Mouse (Mus musculus): ENCODE measurements around the gene 5730596B20Rik.

DNA sequence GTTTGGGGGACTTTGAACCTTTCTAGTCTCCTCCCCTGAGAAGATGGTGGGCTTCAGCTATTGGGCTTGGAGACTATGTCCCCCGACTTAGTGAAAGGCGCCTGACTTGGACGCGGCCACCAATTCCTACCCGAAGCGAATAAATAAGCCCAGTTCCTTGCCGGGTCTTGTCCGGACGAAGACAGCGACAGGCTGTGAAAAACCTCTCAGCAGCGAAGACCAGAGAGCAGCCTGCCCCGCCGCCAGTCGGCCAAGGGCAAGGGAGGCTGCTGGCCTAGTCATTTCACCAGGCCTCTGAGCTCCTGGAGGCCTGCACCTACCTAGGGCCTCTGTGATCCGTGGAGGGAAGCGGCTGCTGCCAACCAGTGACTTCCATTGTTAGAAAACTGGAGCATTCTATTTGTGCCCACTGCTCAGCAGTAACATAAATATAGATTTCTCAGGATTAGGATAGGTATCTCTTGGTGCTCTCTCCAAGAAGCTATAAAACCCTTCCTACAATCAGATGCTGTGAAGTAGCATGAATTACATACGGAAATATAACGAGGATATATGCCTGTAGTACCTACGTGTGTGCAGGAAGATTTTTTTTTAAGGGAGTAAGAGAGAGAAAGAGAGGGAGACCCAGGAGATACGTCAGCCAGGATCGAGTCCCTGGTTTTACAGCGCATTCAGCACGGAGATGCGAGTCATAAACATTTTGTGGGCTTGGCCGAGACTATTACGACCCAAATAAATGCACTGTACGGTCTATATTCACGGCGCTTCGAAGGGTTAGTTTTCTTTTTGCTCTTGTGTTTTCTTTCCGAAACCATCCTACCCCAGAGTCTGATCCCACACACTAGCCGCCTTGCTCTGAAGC is 42.9 kb downstream of the 5730596B20Rik start:
- TF ChIP-seq CTCF (IDR thresholded peaks at IDR 0.05; ENCODE audit: borderline replicate concordance, insufficient read depth, low read length) (no peak), POLR2A (IDR thresholded peaks at IDR 0.05; ENCODE audit: low read depth, low read length) (0 out of 2 replicates have a peak, but pooled peaks have one; percentile 15)
